Mouse (Mus musculus) midbrain, embryonic 11.5 days (tissue): ENCODE measurements around the gene Taf1d. TPM values are rescaled to one million over a fixed set of nuclear protein-coding genes. Genes with fewer than 3 reads are reported as not detected.
A peak's percentile ranks its signal among the peaks of the same experiment; 100 is the strongest.

Experiments used
- ATAC-seq: fragments of 200-750 bp; cut with Nextera tagmentation; 2 replicates; pipeline ENCODE4 v1.8.0; 2017; ENCODE audit warnings: moderate TSS enrichment, moderate library complexity; ENCODE audit not compliant: low FRiP score
- DNase-seq: peaks from one replicate; pipeline ENCODE4 v3.0.0; 2015; ENCODE audit warnings: low spot score; ENCODE audit errors: missing footprints
- H3K27ac ChIP-seq: fragments of 300-500 bp; sonication (generic); 2 replicates; pipeline ENCODE4 v1.5.1; 2014; ENCODE audit warnings: low read depth, low read length
- H3K27me3 ChIP-seq: fragments of 300-500 bp; sonication (generic); 2 replicates; pipeline ENCODE4 v1.6.1; 2014; ENCODE audit warnings: mild to moderate bottlenecking, low read length, moderate library complexity, mixed read lengths; ENCODE audit not compliant: control insufficient read depth, insufficient read depth
- H3K36me3 ChIP-seq: fragments of 300-500 bp; sonication (generic); 2 replicates; pipeline ENCODE4 v1.6.1; 2014; ENCODE audit warnings: mild to moderate bottlenecking, low read length, moderate library complexity, mixed read lengths; ENCODE audit not compliant: control insufficient read depth, insufficient read depth
- H3K4me1 ChIP-seq: fragments of 300-500 bp; sonication (generic); 2 replicates; pipeline ENCODE4 v1.6.1; 2014; ENCODE audit warnings: low read length; ENCODE audit not compliant: control insufficient read depth, insufficient read depth
- H3K4me2 ChIP-seq: fragments of 300-500 bp; sonication (generic); 2 replicates; pipeline ENCODE4 v1.6.1; 2014; ENCODE audit warnings: mild to moderate bottlenecking, moderate library complexity
- H3K4me3 ChIP-seq: fragments of 300-500 bp; sonication (generic); 2 replicates; pipeline ENCODE4 v1.5.1; 2014; ENCODE audit warnings: low read depth, low read length
- H3K9ac ChIP-seq: fragments of 300-500 bp; sonication (generic); 2 replicates; pipeline ENCODE4 v1.6.1; 2014; ENCODE audit warnings: low read length
- H3K9me3 ChIP-seq: fragments of 300-500 bp; sonication (generic); 2 replicates; pipeline ENCODE4 v1.6.1; 2016; ENCODE audit warnings: low read length; ENCODE audit not compliant: control insufficient read depth
- WGBS: fragments of 180-500 bp; shearing (Covaris S2); extraction: QIAGEN DNeasy Blood & Tissue Kit; methylation state at CpG from one replicate; pipeline ENCODE4 v1.1.7; 2014; 5-methylcytosine and 5-hydroxymethylcytosine counted together
- polyA plus RNA-seq: library from polyadenylated mRNA; unstranded; fragments of >200 nt; fragmentation: Nextera tagmentation; extraction: Ambion mirVana; gene quantifications from 2 replicates; pipeline ENCODE4 v1.2.1, GENCODE M21; 2014

Taf1d gene
- polyA plus RNA-seq, 1 experiment from 2014 or later: 67.9 TPM

GRCm38 (mm10) chr9:15279649-15280490, 26.1 kb upstream of the Taf1d start, which contains the start of gene Med17:
Gene Med17, minus strand, starts transcription at chr9:15279931.
- Histone ChIP-seq H3K4me3 (peak within 1 kb of the TSS; percentile 77), H3K9ac (peak within 1 kb of the TSS; percentile 97), H3K27ac (peak within 1 kb of the TSS; percentile 78), H3K36me3 (peaks cover 4% of the 10 kb centered on the region; the same call in 1 of the 2 replicates), H3K4me2 (peak within 1 kb of the TSS; percentile 79), H3K9me3 (no peaks in the 10 kb centered on the region), H3K4me1 (peaks cover 15% of the 10 kb centered on the region), H3K27me3 (no peaks in the 10 kb centered on the region)
- ATAC-seq (peak; percentile 97), DNase-seq (peak; percentile 99)
- whole genome bisulfite sequencing: 1% methylated on average over 57 of the region's 57 CpGs

GRCm38 (mm10) chr9:15280491-15280879, 25.5 kb upstream of the Taf1d start:
- Histone ChIP-seq H3K9ac (peak overlapping the region; percentile 97), H3K4me2 (peak overlapping the region; percentile 79), H3K27me3 (no peaks in the 10 kb centered on the region), H3K36me3 (peaks cover 1% of the 10 kb centered on the region; the same call in 1 of the 2 replicates), H3K4me1 (peaks cover 15% of the 10 kb centered on the region), H3K27ac (no peak overlapping the region), H3K4me3 (peak overlapping the region; percentile 77), H3K9me3 (no peaks in the 10 kb centered on the region)
- ATAC-seq (peak; percentile 26), DNase-seq (no peak)
- 56% methylated on average over 5 of the region's 5 CpGs for WGBS

GRCm38 (mm10) chr9:15285443-15285842, 20.6 kb upstream of the Taf1d start:
- Histone ChIP-seq H3K4me3 (no peak overlapping the region), H3K9ac (no peak overlapping the region), H3K4me1 (peaks cover 5% of the 10 kb centered on the region), H3K4me2 (no peak overlapping the region), H3K9me3 (no peaks in the 10 kb centered on the region), H3K27me3 (no peaks in the 10 kb centered on the region), H3K36me3 (no peaks in the 10 kb centered on the region), H3K27ac (no peak overlapping the region)
- no peak for ATAC-seq
- no peak for DNase-seq
- WGBS: 66% methylated on average over 3 of the region's 3 CpGs

GRCm38 (mm10) chr9:15287846-15288245, 18.2 kb upstream of the Taf1d start:
- 49% methylated on average over 6 of the region's 6 CpGs for WGBS
- Histone ChIP-seq H3K9me3 (no peaks in the 10 kb centered on the region), H3K36me3 (no peaks in the 10 kb centered on the region), H3K27me3 (no peaks in the 10 kb centered on the region), H3K27ac (no peak overlapping the region), H3K4me3 (no peak overlapping the region), H3K4me2 (no peak overlapping the region), H3K9ac (no peak overlapping the region), H3K4me1 (no peaks in the 10 kb centered on the region)
- no peak for ATAC-seq
- DNase-seq: no peak

- Histone ChIP-seq H3K4me2 (no peak overlapping the region), H3K27me3 (no peaks in the 10 kb centered on the region), H3K4me3 (no peak overlapping the region), H3K9ac (no peak overlapping the region), H3K4me1 (no peaks in the 10 kb centered on the region), H3K27ac (no peak overlapping the region), H3K9me3 (no peaks in the 10 kb centered on the region), H3K36me3 (no peaks in the 10 kb centered on the region)
- no peak for DNase-seq
- ATAC-seq: no peak
- WGBS: 84% methylated on average over 3 of the region's 3 CpGs
Measured at GRCm38 (mm10) chr9:15288402-15288801, 17.6 kb upstream of the Taf1d start.

DNA sequence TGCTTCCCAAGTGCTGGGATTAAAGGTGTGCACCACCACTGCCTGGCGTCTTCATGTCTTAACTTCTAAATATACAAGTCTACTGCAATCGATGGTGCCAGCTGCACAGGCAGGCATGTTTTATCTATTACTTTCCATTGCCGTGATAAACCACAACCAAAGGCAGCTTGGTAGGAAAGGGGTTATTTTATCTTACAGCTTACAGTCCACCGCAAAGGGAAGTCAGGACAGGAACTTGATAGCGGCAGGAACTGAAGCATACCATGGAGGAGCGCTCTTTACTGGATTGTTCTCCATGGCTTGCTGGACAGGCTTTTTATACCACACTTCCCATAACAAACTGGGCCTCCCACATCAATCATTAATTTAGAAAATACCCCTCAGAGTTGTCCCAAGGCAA, 16.8 kb upstream of the Taf1d start:
- Histone ChIP-seq H3K27me3 (no peaks in the 10 kb centered on the region), H3K36me3 (no peaks in the 10 kb centered on the region), H3K27ac (no peak overlapping the region), H3K9ac (no peak overlapping the region), H3K4me2 (no peak overlapping the region), H3K9me3 (no peaks in the 10 kb centered on the region), H3K4me3 (no peak overlapping the region), H3K4me1 (no peaks in the 10 kb centered on the region)
- 88% methylated on average over 6 of the region's 6 CpGs for WGBS
- no peak for ATAC-seq
- no peak for DNase-seq

GRCm38 (mm10) chr9:15297112-15297511, 8.9 kb upstream of the Taf1d start:
- H3K9ac ChIP-seq: no peak overlapping the region
- ATAC-seq (no peak), DNase-seq (no peak)
- no peaks in the 10 kb centered on the region for H3K27me3 ChIP-seq
- 87% methylated on average over 7 of the region's 7 CpGs for WGBS
- H3K4me1 ChIP-seq: no peaks in the 10 kb centered on the region
- no peaks in the 10 kb centered on the region for H3K36me3 ChIP-seq
- H3K27ac ChIP-seq: no peak overlapping the region
- H3K9me3 ChIP-seq: no peaks in the 10 kb centered on the region
- no peak overlapping the region for H3K4me3 ChIP-seq
- H3K4me2 ChIP-seq: no peak overlapping the region

DNA sequence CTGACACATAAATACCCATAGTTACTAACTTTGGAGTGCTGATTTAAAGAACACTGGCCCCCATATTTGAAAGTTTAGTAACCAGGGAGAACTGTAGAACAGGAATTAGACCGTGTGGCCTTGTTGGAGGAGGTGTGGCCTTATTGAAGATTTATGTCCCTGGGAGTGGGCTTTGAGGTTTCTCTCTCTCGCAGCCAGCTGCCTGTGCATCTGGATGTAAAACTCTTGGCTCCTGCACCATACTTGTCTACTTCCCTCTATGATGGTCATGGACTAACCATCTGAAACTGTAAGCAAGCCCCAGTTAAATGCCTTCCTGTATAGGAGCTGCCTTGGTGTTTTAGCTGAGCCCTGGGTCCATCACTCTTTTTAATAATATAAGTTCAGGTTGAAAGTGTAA, 7.6 kb upstream of the Taf1d start:
- no peaks in the 10 kb centered on the region for H3K4me1 ChIP-seq
- no peak overlapping the region for H3K27ac ChIP-seq
- no peaks in the 10 kb centered on the region for H3K27me3 ChIP-seq
- H3K36me3 ChIP-seq: no peaks in the 10 kb centered on the region
- no peaks in the 10 kb centered on the region for H3K9me3 ChIP-seq
- ATAC-seq (no peak), DNase-seq (no peak)
- no peak overlapping the region for H3K4me3 ChIP-seq
- WGBS: 80% methylated on average over 2 of the region's 2 CpGs
- no peak overlapping the region for H3K9ac ChIP-seq
- no peak overlapping the region for H3K4me2 ChIP-seq

GRCm38 (mm10) chr9:15300056-15300455, 6.0 kb upstream of the Taf1d start:
- H3K27ac ChIP-seq: no peak overlapping the region
- H3K9ac ChIP-seq: no peak overlapping the region
- H3K4me3 ChIP-seq: no peak overlapping the region
- no peaks in the 10 kb centered on the region for H3K4me1 ChIP-seq
- H3K27me3 ChIP-seq: no peaks in the 10 kb centered on the region
- no peaks in the 10 kb centered on the region for H3K36me3 ChIP-seq
- H3K4me2 ChIP-seq: no peak overlapping the region
- DNase-seq (no peak), ATAC-seq (no peak)
- 90% methylated on average over 5 of the region's 5 CpGs for WGBS
- H3K9me3 ChIP-seq: no peaks in the 10 kb centered on the region
